Mouse (Mus musculus) 3134 (cell line): ENCODE results near the gene Gm3336.

ENCODE experiments used
- DNase-seq: peaks from one replicate; pipeline ENCODE4 v3.0.0-alpha.2; 2011; ENCODE audit warnings: low spot score; ENCODE audit not compliant: insufficient read length; ENCODE audit errors: extremely low read depth

The Gm3336 gene

DNA sequence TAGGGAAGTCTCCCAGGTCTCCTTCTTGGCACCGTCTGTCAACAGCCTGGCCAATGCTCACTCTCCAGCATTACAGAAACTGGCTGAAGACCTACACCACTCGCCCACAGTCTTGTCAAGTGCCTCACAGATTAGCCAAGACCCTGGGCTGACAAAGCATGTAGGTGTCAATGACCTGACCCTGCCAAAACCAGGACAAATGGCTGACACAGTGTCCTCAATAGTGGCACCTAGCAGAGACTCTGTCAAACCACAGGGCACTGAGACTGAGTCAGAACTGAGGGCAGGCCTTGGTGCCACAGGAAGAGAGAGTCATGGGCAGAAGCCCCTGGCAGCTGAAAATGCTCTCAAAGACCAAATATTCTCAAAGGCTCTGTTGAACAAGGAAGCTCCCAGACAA is 3.3 kb upstream of the Gm3336 start:
- DNase-seq, result no peak

- no peak for DNase-seq
These were observed 1.6 kb upstream of the Gm3336 start for GRCm38 (mm10) chr8:70716521-70717400.

DNA sequence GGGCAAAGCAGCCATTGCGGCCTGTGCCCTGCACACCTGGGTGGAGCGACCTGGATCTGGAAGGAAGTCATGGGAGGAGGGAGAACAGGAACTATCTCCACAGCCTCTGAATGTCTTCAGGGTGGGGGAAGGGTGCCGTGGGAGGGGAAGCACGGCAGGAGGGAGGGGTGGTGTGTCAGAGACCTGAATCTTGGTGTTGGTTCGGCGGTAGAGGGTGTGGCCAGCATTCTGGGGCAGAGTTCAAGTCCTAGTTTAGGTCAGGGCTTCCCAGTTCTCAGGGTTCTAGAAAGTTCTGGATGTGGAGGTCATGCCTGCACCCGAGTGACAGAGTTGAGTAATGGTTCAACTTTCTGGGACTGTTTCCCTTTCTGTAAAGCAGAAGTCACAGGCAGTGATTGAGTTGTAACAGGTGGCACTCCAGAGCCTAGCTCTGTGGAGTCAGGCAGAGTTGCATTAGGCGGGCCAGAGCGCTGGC is 1.5 kb downstream of the Gm3336 start:
- no peak for DNase-seq

DNA sequence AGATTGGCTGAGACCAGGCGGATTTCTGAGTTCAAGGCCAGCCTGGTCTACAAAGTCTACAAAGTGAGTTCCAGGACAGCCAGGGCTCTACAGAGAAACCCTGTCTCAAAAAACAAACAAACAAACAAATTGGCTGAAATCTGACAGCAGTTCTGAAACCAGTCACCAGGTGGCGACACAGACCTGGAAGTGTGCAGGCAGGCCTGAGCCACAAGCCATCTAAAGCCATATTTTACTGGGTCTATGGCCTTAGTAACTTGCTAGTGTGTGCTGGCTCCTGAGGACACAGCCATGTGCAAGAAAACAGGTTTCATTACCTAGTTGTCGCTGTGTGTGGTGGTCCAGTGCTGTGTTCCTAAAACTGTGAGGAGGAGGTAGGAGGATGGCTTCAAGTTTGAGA is 2.4 kb downstream of the Gm3336 start:
- peak; percentile 52 for DNase-seq

DNA sequence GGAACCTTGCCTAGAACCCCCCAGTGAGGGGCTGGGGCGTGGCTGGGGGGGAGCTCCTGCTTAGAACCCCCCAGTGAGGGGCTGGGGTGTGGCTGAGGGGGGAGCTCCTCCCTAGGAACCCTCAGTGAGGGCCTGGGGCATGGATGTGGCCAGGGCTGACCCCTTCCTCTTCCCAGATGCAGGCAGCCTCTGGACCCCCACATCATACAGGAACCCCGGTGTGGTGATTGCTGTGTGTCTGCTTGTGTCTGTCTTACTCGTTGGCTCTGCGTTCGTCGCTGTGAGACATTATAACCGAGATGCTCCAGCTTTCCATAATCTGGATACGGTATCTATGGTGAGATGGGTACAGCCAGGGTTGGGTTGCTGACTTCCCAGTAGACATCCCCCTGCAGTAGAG is 3.3 kb downstream of the Gm3336 start:
- DNase-seq, result no peak

- no peak for DNase-seq
These were observed 5.3 kb downstream of the Gm3336 start, which contains the start of gene Pde4c for GRCm38 (mm10) chr8:70723486-70724210. Gene Pde4c, plus strand, starts transcription at chr8:70723720.

GRCm38 (mm10) chr8:70724216-70724615 is 5.9 kb downstream of the Gm3336 start:
- no peak for DNase-seq

DNA sequence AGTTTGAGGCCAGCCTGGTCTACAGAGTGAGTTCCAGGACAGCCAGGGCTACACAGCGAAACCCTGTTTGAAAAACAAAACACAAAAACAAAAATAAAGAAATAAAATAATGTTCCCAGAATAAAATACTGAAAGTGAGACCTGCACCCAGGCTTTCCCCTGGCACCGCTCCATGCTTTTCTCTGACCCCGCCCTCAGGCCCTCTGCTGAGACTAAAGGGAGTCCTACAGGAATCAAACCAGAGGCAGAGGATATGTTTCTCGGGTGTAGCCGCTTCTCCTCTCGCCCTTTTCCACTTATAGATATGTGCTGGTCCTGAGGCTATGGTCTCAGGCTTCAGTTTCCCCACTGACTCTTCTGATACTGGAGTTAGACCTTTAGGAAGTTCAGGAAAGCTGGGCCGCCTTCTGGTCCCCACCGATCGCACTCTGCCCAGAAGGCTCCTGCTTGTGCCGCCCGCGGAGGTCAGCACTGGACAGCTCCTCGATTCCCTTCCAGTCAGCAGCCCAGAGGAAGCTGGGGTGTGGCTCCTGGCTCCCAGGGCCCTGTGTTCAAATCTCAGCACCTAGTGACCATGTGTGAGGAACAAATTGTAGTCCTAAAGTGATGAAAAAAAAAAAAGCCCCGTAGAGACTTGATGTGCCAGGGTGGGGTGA is 7.6 kb downstream of the Gm3336 start:
- no peak for DNase-seq

DNA sequence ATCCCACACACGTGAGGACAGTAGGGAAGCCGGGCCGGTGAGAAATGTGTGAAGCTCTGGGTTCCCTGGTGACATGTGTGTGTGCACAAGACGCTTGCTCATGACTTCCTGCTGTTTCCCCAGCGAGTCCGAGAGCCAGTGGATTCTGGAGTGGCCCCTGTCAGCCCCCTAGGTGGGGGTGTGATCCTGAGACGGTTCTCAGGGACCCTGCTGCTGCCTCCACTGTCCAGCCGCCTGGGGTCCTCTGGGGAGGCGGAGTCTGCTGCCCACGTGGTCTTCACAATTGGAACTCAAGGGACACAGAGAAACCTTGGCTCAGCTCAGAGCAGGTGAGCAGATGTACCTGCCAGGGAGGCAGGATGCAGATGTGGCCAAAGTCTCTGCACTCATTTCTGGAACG is 8.4 kb downstream of the Gm3336 start:
- no peak for DNase-seq

DNA sequence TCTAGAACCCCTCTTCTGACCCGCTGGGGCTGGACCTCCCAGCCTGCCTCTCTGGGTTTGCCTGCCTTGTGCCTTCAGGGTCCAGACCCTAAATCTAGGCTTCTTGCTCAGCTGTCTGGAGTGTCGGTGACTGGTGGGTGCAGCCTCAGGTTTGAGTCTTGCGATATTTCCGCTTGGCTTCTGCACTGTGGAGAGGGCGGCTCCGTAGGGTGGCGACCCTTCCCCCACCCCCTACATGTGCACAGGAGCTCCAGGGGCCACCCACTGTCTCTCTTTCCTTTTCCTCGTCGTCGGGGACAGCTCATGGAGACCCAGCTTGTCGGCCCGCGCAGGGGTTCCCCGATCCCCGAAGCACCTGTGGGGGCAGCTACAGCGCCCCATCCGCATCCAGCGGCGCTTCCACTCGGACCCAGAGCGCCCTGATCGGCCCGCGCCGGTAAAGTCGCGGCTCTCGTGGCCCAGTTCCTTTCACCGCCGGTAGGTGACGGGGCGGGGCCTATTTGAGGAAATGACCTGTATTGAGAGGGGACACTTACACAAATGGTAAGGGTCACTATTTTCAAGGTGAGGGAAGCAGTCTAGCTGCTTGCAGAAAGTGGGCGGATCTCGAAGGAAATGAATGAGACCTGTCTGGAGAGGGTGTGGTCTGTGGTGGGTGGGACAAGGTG is 11.6 kb downstream of the Gm3336 start:
- no peak for DNase-seq

DNA sequence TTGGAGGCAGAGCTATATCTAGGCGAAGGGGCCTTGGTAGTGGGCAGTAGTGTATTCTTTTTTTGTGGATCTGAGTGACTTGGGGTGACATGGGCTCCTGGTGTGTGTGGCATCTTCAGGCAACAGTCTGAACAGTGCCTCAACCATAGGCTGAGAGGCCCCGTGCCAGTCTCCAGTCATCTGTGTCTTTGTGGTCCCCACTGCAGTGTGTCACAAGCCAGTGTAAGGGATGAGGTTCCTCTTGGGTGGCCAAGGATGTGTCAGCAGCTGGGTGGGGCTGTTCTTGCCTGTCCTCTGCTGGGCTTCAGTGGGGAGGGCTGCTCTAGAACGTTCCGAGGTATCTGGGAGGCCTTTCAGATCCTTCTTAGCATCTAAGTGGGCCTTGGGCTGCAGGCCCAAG is 12.6 kb downstream of the Gm3336 start:
- no peak for DNase-seq

DNA sequence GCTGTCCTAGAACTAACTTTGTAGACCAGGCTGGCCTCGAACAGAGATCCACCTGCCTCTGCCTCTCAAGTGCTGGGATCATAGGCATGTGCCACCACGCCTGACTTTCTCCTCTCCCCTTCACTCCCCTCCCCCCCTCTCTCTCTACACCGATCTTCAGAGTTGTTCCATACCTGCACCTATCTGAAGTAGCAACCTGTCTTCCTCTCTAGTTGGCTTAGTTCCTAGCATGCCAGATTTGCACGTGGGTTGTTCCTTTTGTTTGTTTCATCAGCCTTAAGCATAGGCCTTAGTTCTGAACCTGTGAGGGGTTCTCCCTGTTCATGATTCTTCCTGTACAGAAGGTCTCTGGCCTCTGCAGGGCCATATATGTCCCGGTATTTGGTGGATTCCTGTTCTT is 19.4 kb downstream of the Gm3336 start:
- DNase-seq, result no peak

DNA sequence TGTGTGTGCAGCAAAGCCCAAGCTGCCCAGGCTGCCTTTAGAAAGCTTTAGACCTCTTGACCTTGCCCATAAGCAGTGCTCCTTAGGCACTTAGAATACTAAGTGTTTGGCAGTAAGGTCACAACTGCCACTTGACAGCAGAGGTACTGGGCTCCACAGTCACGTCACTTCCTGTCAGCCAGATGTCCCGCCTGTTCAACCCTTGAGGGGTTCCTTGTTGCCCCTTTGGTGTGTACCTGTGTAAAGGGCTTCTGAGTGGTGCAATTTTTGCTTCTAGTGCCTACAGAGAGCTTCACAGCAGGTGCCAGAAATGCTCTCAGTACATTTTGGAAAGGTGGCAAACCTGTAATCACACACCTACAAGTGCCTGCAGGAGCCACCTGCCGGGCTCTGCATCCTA is 19.9 kb downstream of the Gm3336 start:
- DNase-seq, result no peak

GRCm38 (mm10) chr8:70741661-70742060 is 23.3 kb downstream of the Gm3336 start:
- no peak for DNase-seq

- DNase-seq, result no peak
These were observed 23.8 kb downstream of the Gm3336 start for GRCm38 (mm10) chr8:70742176-70742575.

DNA sequence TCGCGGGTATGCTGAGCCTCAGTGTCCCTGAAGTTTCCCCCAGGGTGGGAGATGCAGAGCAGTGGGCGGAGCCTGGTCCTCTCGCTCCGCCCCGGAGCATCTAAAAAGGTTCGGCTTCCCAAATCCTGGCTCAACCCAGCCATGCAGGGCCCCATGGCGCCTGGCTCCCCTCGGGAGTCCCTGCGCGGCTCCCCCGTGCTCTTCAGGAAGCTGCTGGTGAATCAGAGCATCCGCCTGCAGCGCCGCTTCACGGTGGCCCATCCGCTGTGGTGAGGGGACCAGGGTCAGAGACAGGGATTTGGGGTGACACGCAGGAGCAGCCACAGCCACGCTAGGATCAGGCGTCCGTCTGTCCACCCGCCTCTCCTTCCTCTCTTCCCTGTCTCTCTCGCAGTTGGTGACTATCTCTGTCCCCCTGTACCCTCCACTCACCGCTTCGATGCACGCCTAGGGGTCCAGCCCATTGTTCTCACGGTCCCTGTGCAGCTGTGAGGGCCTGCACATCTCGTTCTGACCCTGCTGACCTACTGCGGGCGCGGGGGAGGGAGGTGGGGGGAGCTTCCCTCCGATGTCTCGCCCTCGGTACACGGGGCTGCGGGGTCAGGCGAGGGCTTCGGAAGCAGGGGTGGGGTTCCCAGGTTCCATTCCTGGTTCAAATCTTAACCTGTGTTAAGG is 24.8 kb downstream of the Gm3336 start:
- no peak for DNase-seq

- no peak for DNase-seq
These were observed 25.6 kb downstream of the Gm3336 start for GRCm38 (mm10) chr8:70743656-70744590.

DNA sequence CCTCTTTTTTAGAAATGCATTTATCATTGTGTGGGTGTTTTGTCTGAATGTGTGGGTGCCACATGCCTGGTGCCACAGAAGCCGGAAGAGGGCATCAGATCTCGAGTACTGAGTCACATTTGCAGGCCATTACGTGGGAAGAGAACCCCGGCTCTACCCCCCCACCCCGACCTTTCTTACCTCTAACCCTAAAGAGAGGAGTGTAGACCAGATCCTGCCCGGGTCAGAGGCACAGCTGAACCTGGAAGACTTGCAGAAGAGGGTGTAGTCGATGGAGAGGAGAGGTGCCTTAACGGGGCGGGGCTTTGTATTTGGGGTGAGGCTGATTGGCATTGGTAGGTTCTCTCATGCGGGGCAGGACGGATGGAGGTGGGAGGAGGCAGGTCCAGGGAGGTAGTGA is 26.5 kb downstream of the Gm3336 start:
- DNase-seq, result no peak

GRCm38 (mm10) chr8:70745691-70746220 is 27.4 kb downstream of the Gm3336 start:
- no peak for DNase-seq
